Mouse (Mus musculus): ENCODE data around the gene Ripor3. TPM values are rescaled to one million over a fixed set of nuclear protein-coding genes. Genes with fewer than 3 reads are reported as not detected.

The Ripor3 gene
- polyA plus RNA-seq, 1 experiment: 0.94 TPM

DNA sequence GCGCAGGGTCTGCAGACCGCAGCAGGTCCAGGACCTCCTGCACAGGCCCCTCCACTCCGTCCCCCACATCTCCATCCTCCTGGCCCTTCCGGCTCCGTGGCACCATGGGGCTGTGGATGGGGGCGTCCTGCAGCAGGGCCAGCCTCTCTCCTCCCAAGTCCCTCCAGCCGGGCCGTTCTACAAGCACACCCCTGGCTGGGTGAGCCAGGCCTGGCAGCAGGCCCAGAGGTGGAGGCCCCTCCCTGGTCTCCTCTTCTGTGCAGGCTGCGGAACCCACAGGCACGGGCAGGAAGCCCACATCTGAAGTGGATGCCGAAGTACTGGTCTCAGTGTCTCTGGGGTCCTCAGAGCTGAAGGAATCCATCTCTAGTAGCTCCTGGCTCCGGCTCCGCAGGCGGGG is 21.1 kb downstream of the Ripor3 start:
- no peaks in the 10 kb centered on the region for H3K79me2 ChIP-seq (ENCODE audit: control insufficient read depth, insufficient read depth)
- H3K27me3 ChIP-seq (ENCODE audit: control insufficient read depth, insufficient read depth, insufficient read length): peaks cover 22% of the 10 kb centered on the region
- no peak for TF ChIP-seq USF1 (IDR thresholded peaks at IDR 0.05; ENCODE audit: low read depth)
- TF ChIP-seq MYOD1 (IDR thresholded peaks at IDR 0.05; ENCODE audit: control insufficient read depth in 1 of 3, insufficient read length in 2 of 3, low read depth in 2 of 3): no peak
- TF ChIP-seq TCF12 (IDR thresholded peaks at IDR 0.05; ENCODE audit: insufficient read depth, poor library complexity, severe bottlenecking): no peak
- TF ChIP-seq E2F4 (IDR thresholded peaks at IDR 0.05; ENCODE audit: insufficient read depth): no peak
- no peak for TF ChIP-seq MAX (IDR thresholded peaks at IDR 0.05; ENCODE audit: low read depth)
- TF ChIP-seq CEBPB (IDR thresholded peaks at IDR 0.05; ENCODE audit: insufficient read depth, poor library complexity, severe bottlenecking): no peak
- no peak for TF ChIP-seq REST (IDR thresholded peaks at IDR 0.05; ENCODE audit: insufficient read depth, insufficient read length)
- TF ChIP-seq TCF3 (IDR thresholded peaks at IDR 0.05; ENCODE audit: insufficient read length, low read depth): no peak
- TF ChIP-seq SRF (IDR thresholded peaks at IDR 0.05; ENCODE audit: control insufficient read depth, insufficient read length, low read depth): no peak
- no peak for TF ChIP-seq MYOG (IDR thresholded peaks at IDR 0.05; ENCODE audit: control insufficient read depth in 1 of 3, insufficient read depth in 1 of 3, insufficient read length in 2 of 3, low read depth in 2 of 3)
- no peak for TF ChIP-seq POLR2AphosphoS2 (IDR thresholded peaks at IDR 0.05; ENCODE audit: insufficient read length, low read depth)
- H3ac ChIP-seq (ENCODE audit: control insufficient read depth, insufficient read length): no peak overlapping the region
- no peaks in the 10 kb centered on the region for H3K36me3 ChIP-seq (ENCODE audit: control insufficient read depth, insufficient read depth)
- no peak overlapping the region for H3K4me2 ChIP-seq (ENCODE audit: low read depth)
- no peak overlapping the region for H3K4me3 ChIP-seq

DNA sequence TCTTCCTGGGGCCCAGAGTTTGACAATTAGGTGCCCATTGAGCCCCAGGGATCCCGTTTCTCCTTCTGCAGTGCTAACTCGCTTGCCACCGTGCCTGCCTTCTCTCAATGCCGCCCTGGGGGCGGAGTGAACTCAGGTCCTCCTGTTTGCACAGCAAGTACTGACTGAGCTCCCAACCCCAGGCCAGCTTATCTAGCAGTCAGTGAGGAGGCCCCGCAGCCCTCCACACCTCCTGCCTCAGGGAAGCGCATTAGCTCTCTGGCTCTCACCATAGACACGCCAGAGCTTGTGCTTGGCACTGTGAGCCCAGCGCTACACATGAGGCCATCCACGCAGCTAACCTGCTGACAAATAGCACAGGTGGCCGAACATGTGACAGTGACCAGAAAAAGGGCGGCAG is 22.8 kb downstream of the Ripor3 start:
- TF ChIP-seq MYOG (IDR thresholded peaks at IDR 0.05; ENCODE audit: control insufficient read depth in 1 of 3, insufficient read depth in 1 of 3, insufficient read length in 2 of 3, low read depth in 2 of 3): no peak
- TF ChIP-seq POLR2A (IDR thresholded peaks at IDR 0.05; ENCODE audit: insufficient read length, low read depth): no peak
- TF ChIP-seq MAX (IDR thresholded peaks at IDR 0.05; ENCODE audit: low read depth): no peak
- no peak for TF ChIP-seq MYOD1 (IDR thresholded peaks at IDR 0.05; ENCODE audit: control insufficient read depth in 1 of 3, insufficient read length in 2 of 3, low read depth in 2 of 3)
- no peak for TF ChIP-seq CEBPB (IDR thresholded peaks at IDR 0.05; ENCODE audit: insufficient read depth, poor library complexity, severe bottlenecking)
- no peak for TF ChIP-seq TCF12 (IDR thresholded peaks at IDR 0.05; ENCODE audit: insufficient read depth, poor library complexity, severe bottlenecking)
- Histone ChIP-seq H3K4me2 (ENCODE audit: low read depth) (no peak overlapping the region), H3K79me2 (ENCODE audit: control insufficient read depth, insufficient read depth) (no peaks in the 10 kb centered on the region), H3K4me3 (no peak overlapping the region), H3ac (ENCODE audit: control insufficient read depth, insufficient read length) (no peak overlapping the region), H3K27me3 (ENCODE audit: control insufficient read depth, insufficient read depth, insufficient read length) (peaks cover 12% of the 10 kb centered on the region), H3K36me3 (ENCODE audit: control insufficient read depth, insufficient read depth) (no peaks in the 10 kb centered on the region)

DNA sequence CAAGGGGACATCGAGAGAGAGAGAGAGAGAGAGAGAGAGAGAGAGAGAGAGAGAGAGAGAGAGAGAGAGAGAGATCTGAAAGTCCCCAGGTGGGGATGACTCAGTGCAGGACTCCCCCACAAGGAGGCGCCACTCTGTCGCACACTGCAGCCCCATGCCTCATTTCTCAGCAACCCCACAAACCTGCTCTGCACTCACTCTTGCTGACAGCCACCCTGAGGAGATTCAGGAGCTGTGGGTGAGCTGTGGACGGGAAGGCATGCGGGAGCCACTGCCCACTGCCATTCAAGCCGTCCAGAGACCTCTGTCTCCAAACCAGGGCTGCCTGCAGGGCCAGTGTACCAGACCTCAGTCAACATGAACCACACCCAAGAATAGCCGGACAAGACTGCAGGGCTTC is 23.7 kb downstream of the Ripor3 start:
- Histone ChIP-seq H3K4me2 (ENCODE audit: low read depth) (no peak overlapping the region), H3K27me3 (ENCODE audit: control insufficient read depth, insufficient read depth, insufficient read length) (peaks cover 3% of the 10 kb centered on the region), H3K79me2 (ENCODE audit: control insufficient read depth, insufficient read depth) (no peaks in the 10 kb centered on the region), H3K4me3 (no peak overlapping the region), H3ac (ENCODE audit: control insufficient read depth, insufficient read length) (no peak overlapping the region), H3K36me3 (ENCODE audit: control insufficient read depth, insufficient read depth) (no peaks in the 10 kb centered on the region)
- TF ChIP-seq POLR2AphosphoS2 (IDR thresholded peaks at IDR 0.05; ENCODE audit: insufficient read length, low read depth): no peak
- TF ChIP-seq CEBPB (IDR thresholded peaks at IDR 0.05; ENCODE audit: insufficient read depth, poor library complexity, severe bottlenecking): no peak
- TF ChIP-seq MYOD1 (IDR thresholded peaks at IDR 0.05; ENCODE audit: control insufficient read depth in 1 of 3, insufficient read length in 2 of 3, low read depth in 2 of 3): no peak
- no peak for TF ChIP-seq SRF (IDR thresholded peaks at IDR 0.05; ENCODE audit: control insufficient read depth, insufficient read length, low read depth)
- no peak for TF ChIP-seq TCF12 (IDR thresholded peaks at IDR 0.05; ENCODE audit: insufficient read depth, poor library complexity, severe bottlenecking)
- TF ChIP-seq POLR2A (IDR thresholded peaks at IDR 0.05; ENCODE audit: insufficient read length, low read depth): no peak
- TF ChIP-seq E2F4 (IDR thresholded peaks at IDR 0.05; ENCODE audit: insufficient read depth): no peak
- TF ChIP-seq MYOG (IDR thresholded peaks at IDR 0.05; ENCODE audit: control insufficient read depth in 1 of 3, insufficient read depth in 1 of 3, insufficient read length in 2 of 3, low read depth in 2 of 3): no peak
- TF ChIP-seq TCF3 (IDR thresholded peaks at IDR 0.05; ENCODE audit: insufficient read length, low read depth): no peak

DNA sequence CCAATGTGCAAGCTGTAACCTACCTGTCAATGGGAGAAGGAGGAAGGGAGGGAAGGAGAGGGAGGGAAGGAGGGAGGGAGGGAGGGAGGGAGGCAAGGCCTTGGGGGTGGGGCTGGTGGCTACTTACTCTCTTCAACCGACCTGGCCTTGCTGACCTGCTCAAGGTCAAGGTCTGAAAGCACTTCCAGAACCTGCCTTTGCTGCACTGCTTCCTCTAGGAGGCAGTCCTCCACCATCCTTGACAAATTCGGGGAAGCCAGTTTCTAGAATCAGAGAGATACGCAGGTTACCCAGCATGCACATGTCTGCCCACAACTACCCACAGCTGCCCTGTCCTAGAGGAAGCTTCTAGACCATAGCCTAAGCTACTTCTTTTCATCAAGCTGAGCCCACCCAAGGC is 25.5 kb downstream of the Ripor3 start:
- TF ChIP-seq USF1 (IDR thresholded peaks at IDR 0.05; ENCODE audit: low read depth) (no peak), MYOG (IDR thresholded peaks at IDR 0.05; ENCODE audit: control insufficient read depth in 1 of 3, insufficient read depth in 1 of 3, insufficient read length in 2 of 3, low read depth in 2 of 3) (no peak), E2F4 (IDR thresholded peaks at IDR 0.05; ENCODE audit: insufficient read depth) (no peak), REST (IDR thresholded peaks at IDR 0.05; ENCODE audit: insufficient read depth, insufficient read length) (no peak)
- no peaks in the 10 kb centered on the region for H3K79me2 ChIP-seq (ENCODE audit: control insufficient read depth, insufficient read depth)
- no peaks in the 10 kb centered on the region for H3K36me3 ChIP-seq (ENCODE audit: control insufficient read depth, insufficient read depth)
- no peak overlapping the region for H3K4me3 ChIP-seq
- peak overlapping the region; percentile 51 for H3K4me2 ChIP-seq (ENCODE audit: low read depth)
- no peak overlapping the region for H3ac ChIP-seq (ENCODE audit: control insufficient read depth, insufficient read length)
- no peaks in the 10 kb centered on the region for H3K27me3 ChIP-seq (ENCODE audit: control insufficient read depth, insufficient read depth, insufficient read length)

DNA sequence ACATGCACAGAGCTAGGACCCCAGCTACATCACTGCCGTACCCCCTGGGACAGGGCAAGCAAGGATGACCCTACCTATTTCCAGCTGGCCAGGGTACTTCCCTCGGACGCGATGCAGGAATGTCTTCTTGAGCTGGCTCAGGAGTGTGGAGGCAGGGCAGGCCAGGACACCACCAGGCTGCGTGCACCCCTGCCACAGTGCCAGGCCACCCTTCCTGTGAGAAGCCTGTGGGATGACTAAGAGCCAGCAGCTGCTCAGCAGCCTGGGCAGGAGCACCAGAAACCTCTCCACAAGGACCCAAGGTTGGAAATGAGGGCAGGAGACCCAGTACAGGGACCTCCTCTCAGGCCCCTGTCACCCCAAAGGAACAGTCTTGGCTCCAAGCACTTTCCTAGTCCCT is 26.0 kb downstream of the Ripor3 start:
- Histone ChIP-seq H3K27me3 (ENCODE audit: control insufficient read depth, insufficient read depth, insufficient read length) (no peaks in the 10 kb centered on the region), H3K79me2 (ENCODE audit: control insufficient read depth, insufficient read depth) (no peaks in the 10 kb centered on the region), H3K4me3 (no peak overlapping the region), H3ac (ENCODE audit: control insufficient read depth, insufficient read length) (no peak overlapping the region), H3K36me3 (ENCODE audit: control insufficient read depth, insufficient read depth) (no peaks in the 10 kb centered on the region), H3K4me2 (ENCODE audit: low read depth) (peak overlapping the region; percentile 51)
- TF ChIP-seq TCF12 (IDR thresholded peaks at IDR 0.05; ENCODE audit: insufficient read depth, poor library complexity, severe bottlenecking) (peak; percentile 12), MYOG (IDR thresholded peaks at IDR 0.05; ENCODE audit: control insufficient read depth in 1 of 3, insufficient read depth in 1 of 3, insufficient read length in 2 of 3, low read depth in 2 of 3) (peak; percentile 40 to 95 (median 85)), MYOD1 (IDR thresholded peaks at IDR 0.05; ENCODE audit: control insufficient read depth in 1 of 3, insufficient read length in 2 of 3, low read depth in 2 of 3) (peak in 2 of 3 experiments; percentile 76 to 90), POLR2A (IDR thresholded peaks at IDR 0.05; ENCODE audit: insufficient read length, low read depth) (no peak)
